Mouse (Mus musculus) lung, postnatal 0 days (tissue): ENCODE measurements around the gene Faiml. TPM values are rescaled to one million over a fixed set of nuclear protein-coding genes. Genes with fewer than 3 reads are reported as not detected.

Experiments
- ATAC-seq: fragments of 200-750 bp; cut with Nextera tagmentation; 2 replicates; pipeline ENCODE4 v1.8.0; 2017; ENCODE audit warnings: moderate library complexity
- DNase-seq: peaks from one replicate; pipeline ENCODE4 v3.0.0-alpha.2; 2016; ENCODE audit warnings: low spot score
- H3K27ac ChIP-seq: fragments of 300-500 bp; sonication (generic); 2 replicates; pipeline ENCODE4 v1.5.1; 2014; ENCODE audit warnings: antibody characterized with exemption, mild to moderate bottlenecking, low read length, mixed read lengths
- H3K27me3 ChIP-seq: fragments of 300-500 bp; sonication (generic); replicated peaks from 2 replicates; pipeline ENCODE4 v1.6.1; 2014; ENCODE audit warnings: low read length, mixed read lengths; ENCODE audit not compliant: insufficient read depth
- H3K36me3 ChIP-seq: fragments of 300-500 bp; sonication (generic); 2 replicates; pipeline ENCODE4 v1.6.1; 2014; ENCODE audit warnings: low read length, mixed read lengths; ENCODE audit not compliant: insufficient read depth
- H3K4me1 ChIP-seq: fragments of 300-500 bp; sonication (generic); 2 replicates; pipeline ENCODE4 v1.6.1; 2014; ENCODE audit warnings: antibody characterized with exemption, low read depth, low read length, mixed read lengths; ENCODE audit not compliant: insufficient read depth
- H3K4me2 ChIP-seq: fragments of 300-500 bp; sonication (generic); replicated peaks from 2 replicates; pipeline ENCODE4 v1.6.1; 2014; ENCODE audit warnings: low read depth, mild to moderate bottlenecking, low read length, moderate library complexity, mixed read lengths
- H3K4me3 ChIP-seq: fragments of 300-500 bp; sonication (generic); 2 replicates; pipeline ENCODE4 v1.5.1; 2014; ENCODE audit warnings: low read depth, low read length
- H3K9ac ChIP-seq: fragments of 300-500 bp; sonication (generic); replicated peaks from 2 replicates; pipeline ENCODE4 v1.6.1; 2014; ENCODE audit warnings: low read depth, mild to moderate bottlenecking
- H3K9me3 ChIP-seq: fragments of 300-500 bp; sonication (generic); 2 replicates; pipeline ENCODE4 v1.6.1; 2016; ENCODE audit warnings: low read length, mixed read lengths
- CTCF ChIP-seq: IDR thresholded peaks from 2 replicates; pipeline ENCODE4 v1.5.1; 2016; ENCODE audit warnings: antibody characterized with exemption, mild to moderate bottlenecking
- EP300 ChIP-seq: IDR thresholded peaks from 2 replicates; pipeline ENCODE4 v1.6.1; 2016; ENCODE audit warnings: antibody characterized with exemption, mild to moderate bottlenecking, control low read depth
- WGBS: fragments of 180-500 bp; shearing (Covaris S2); extraction: QIAGEN DNeasy Blood & Tissue Kit; methylation state at CpG from one replicate; pipeline ENCODE4 v1.1.7; 2014; 5-methylcytosine and 5-hydroxymethylcytosine counted together
- polyA plus RNA-seq: library from polyadenylated mRNA; unstranded; fragments of >200 nt; fragmentation: Nextera tagmentation; extraction: Ambion mirVana; gene quantifications from 2 replicates; pipeline ENCODE4 v1.2.1, GENCODE M21; 2015

Faiml gene
- polyA plus RNA-seq, 1 experiment from 2014 or later = not detected

DNA sequence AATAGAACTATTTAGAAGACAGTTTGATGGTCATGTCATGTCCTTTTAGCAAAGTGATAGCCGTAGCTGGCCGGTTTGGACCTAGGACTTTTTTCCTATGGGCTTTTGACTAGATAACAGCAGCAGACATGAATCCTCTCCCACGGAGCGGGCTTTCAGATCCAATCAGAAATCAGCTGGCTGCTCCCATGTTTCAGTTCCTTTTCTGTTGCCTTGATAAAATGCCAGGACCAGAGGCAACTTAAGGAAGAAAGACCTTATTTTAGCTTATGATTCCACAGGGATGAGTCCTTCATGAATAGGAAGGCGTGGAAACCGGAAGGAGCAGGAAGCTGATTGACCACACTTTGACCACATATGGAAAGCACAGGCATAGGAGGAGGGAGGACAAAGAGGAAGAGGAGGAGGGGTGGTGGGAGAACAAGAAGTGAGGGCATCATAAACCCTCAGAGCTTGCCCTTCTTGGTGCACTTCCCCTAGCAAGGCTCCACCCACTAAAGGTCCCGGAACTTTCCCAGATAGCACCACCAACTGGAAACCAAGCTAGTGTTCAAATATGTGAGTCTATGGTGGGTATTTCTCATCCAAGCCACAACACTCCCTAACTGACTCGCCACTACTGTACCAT is 53.9 kb downstream of the Faiml start:
- Histone ChIP-seq H3K4me1 (no peaks in the 10 kb centered on the region), H3K27me3 (no peaks in the 10 kb centered on the region), H3K4me2 (no peak overlapping the region), H3K36me3 (no peaks in the 10 kb centered on the region), H3K9me3 (no peaks in the 10 kb centered on the region), H3K9ac (no peak overlapping the region), H3K27ac (no peak overlapping the region), H3K4me3 (no peak overlapping the region)
- no peak for TF ChIP-seq CTCF
- no peak for TF ChIP-seq EP300
- 78% methylated on average over 8 of the region's 8 CpGs for WGBS
- no peak for ATAC-seq
- DNase-seq = peak; percentile 29

- H3K4me2 ChIP-seq = no peak overlapping the region
- H3K36me3 ChIP-seq = no peaks in the 10 kb centered on the region
- H3K27ac ChIP-seq = no peak overlapping the region
- no peak overlapping the region for H3K4me3 ChIP-seq
- no peaks in the 10 kb centered on the region for H3K9me3 ChIP-seq
- TF ChIP-seq EP300 = no peak
- TF ChIP-seq CTCF = no peak
- peak; percentile 26; the same call in 1 of the 2 replicates for ATAC-seq
- 75% methylated on average over 7 of the region's 7 CpGs for WGBS
- peak; percentile 18 for DNase-seq
- H3K4me1 ChIP-seq = no peaks in the 10 kb centered on the region
- no peaks in the 10 kb centered on the region for H3K27me3 ChIP-seq
- H3K9ac ChIP-seq = no peak overlapping the region
Observed at GRCm38 (mm10) chr9:99182121-99182520, 54.9 kb downstream of the Faiml start.

DNA sequence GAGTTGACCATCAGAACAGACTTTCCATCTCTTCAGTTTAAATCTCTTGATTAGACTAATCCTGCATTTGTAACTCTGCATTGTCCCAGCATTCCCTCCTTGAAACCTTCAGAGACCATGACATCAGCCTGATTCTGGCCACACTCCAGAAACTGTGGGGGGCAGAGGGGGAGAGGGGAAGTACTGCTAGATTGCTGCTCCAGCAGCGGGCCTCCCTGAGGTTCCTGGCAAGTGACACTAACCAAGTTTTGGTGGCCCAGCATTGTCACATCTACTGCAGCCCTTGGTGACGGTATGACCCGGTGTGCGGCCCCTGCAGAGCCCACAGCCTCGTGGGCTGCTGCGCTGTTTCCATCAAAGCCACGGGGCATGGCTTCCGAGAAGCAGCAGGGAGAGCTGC is 56.8 kb downstream of the Faiml start:
- Histone ChIP-seq H3K4me2 (no peak overlapping the region), H3K27ac (no peak overlapping the region), H3K4me3 (no peak overlapping the region), H3K9me3 (no peaks in the 10 kb centered on the region), H3K27me3 (no peaks in the 10 kb centered on the region), H3K9ac (no peak overlapping the region), H3K36me3 (no peaks in the 10 kb centered on the region), H3K4me1 (no peaks in the 10 kb centered on the region)
- DNase-seq = no peak
- ATAC-seq = no peak
- TF ChIP-seq CTCF = no peak
- no peak for TF ChIP-seq EP300
- whole genome bisulfite sequencing = 60% methylated on average over 8 of the region's 8 CpGs

Other genes with a start within 250 kb of the Faiml start
- 0.12 TPM in 1 of 2 replicates, not detected in the other for gene Gm1123, start 201.5 kb downstream of the Faiml start, polyA plus RNA-seq
- gene Pik3cb, start 96.6 kb downstream of the Faiml start, polyA plus RNA-seq = 4.1 and 4.5 TPM in 2 replicates
- gene Cep70, start 6.1 kb upstream of the Faiml start, polyA plus RNA-seq = 12.4 and 17.2 TPM in 2 replicates
- 1.3 and 1.5 TPM in 2 replicates for gene Esyt3, start 121.3 kb upstream of the Faiml start, polyA plus RNA-seq
- gene Mras, start 200.1 kb upstream of the Faiml start, polyA plus RNA-seq = 13.9 and 22.4 TPM in 2 replicates
- gene Nme9, start 214.2 kb upstream of the Faiml start, polyA plus RNA-seq = 17.1 and 19.2 TPM in 2 replicates